Mouse (Mus musculus) frontal cortex, postnatal 10 days (tissue): ENCODE measurements around the gene Tbc1d2b.

Experiments
- DNase-seq, 2 experiments: peaks; one replicate each; pipeline ENCODE4 v3.0.0; 2022; ENCODE audit warnings: low spot score in 2 of 2, mixed read lengths in 1 of 2

Tbc1d2b gene

DNA sequence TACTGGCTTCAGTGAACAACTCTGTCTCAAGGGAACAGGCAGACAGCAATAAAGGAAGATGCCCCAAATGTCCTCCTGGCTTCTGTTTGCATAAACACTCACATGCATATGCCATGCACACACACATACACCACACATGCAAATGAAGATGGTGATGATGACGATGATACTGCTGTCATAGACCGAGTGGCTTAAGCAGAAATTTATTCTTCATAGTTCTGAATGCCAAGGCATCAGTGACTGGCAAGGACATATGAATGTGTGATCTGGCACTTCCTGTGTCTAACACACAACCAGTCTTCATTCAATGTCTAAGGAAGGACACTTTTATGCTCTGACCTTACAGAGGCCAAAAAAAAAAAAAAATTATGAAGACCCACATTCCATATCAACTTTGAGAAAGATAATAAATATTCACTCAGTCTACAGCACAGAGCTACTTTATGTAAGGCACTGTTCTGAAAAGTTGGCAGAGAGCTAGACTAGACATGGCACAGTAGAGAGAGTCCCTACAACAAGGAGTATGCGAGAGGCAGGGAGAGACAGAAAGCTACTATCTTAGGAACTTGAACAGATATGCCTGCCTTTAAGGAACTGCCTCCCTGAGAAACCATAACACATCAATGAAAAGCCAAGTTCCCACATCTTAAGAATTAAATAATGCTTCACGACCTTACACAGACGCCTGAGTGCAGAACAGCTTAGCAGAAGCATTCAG is 5.1 kb downstream of the Tbc1d2b start:
- DNase-seq, result peak; percentile 2 to 3

GRCm38 (mm10) chr9:90263340-90263679 is 7.3 kb downstream of the Tbc1d2b start:
- DNase-seq, result no peak

- DNase-seq, result no peak
Measured at GRCm38 (mm10) chr9:90262591-90263339, 7.8 kb downstream of the Tbc1d2b start.

DNA sequence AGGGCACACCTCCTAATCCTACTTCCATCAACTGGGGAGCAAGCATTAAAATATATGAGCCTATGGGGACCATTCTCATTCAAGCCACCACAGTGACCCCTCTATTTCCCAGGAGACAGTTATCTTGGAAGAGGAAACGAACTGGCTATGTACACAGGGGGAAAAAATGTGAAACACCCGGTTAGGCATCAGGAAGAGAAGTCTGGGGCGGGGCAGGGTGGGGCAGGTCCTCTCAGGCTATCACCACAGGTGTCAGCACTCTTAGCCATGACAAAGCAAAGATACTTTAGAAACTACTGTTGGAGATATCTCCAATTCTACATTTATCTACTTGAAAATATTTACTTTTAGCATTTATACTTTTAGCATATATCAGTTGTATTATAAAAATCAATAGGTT is 8.5 kb downstream of the Tbc1d2b start:
- no peak for DNase-seq

GRCm38 (mm10) chr9:90260600-90261375 is 9.8 kb downstream of the Tbc1d2b start:
- no peak for DNase-seq

DNA sequence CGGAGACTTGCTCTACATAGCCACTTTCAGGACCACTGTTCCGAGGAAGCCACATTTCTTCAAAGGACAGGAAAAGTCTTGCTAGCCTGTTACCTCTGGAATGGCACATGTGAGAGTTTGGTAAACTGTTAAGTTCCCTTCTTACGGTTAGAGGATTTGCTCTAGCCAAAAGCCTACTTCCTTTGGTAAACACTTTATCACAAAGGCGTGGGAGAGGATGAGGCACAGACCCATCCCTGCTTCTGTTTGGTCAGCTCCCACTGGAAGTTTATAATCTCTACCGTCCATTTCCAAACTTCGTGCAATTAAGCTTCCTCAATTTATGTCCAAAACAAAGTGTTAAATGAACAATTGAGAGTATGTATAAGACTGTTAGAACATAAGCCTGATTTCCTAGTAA is 10.5 kb downstream of the Tbc1d2b start:
- no peak for DNase-seq

- DNase-seq, result no peak
Measured at GRCm38 (mm10) chr9:90259400-90259950, 11.1 kb downstream of the Tbc1d2b start.

DNA sequence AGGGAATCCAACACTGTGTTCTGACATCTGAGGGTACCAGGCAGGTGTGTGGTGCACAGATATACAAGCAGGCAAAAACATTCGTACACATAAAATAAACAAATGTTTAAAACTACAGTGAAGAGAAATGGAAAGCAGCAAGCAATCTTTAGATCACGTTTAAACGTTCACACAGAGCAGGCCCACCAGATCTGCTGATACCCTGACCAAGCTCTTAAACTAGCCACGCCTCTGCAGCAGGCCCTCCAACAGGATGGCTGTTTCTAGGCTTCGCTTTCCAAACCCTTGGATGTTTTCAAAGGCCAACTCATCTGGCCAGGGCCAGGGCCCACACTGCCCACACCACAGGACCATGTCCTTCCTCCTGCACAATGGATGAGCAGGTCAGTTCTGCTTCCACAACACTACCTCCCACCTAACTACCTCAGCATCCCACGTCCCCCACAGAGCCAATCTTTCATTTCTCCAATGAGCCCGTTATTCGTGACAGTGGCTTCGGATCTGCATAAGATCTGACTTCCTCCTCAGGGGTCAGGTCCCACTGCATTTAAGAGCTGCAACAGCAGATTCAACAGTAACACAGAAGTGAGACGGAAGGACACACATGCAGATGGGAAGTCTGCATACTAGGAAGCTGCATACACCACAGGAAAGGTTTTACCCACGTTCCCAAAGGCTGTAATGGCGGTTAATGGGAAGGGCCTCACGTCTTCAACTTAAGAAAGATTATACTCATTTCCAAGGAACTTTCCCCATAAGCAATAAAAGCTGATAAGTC is 12.7 kb downstream of the Tbc1d2b start:
- DNase-seq, result no peak

DNA sequence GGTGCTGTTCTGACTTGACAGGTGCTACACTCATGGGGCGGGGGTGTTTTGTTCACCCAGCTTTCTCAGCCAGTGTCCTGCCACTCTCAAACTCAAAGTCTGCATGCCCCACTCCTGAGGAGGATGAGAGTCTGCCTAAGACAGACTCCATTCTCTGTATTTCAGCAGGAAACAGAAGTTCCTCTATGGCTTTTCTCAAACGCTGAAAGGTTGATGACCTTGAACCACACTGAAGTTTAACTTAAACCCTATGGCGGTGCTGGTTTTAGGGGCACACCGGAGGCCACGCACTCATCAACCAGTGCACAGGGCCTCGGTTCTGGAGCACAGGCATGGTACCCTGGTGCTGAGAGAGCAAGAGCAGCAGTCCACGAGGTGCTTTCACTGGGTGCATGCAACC is 13.4 kb downstream of the Tbc1d2b start:
- DNase-seq, result no peak

DNA sequence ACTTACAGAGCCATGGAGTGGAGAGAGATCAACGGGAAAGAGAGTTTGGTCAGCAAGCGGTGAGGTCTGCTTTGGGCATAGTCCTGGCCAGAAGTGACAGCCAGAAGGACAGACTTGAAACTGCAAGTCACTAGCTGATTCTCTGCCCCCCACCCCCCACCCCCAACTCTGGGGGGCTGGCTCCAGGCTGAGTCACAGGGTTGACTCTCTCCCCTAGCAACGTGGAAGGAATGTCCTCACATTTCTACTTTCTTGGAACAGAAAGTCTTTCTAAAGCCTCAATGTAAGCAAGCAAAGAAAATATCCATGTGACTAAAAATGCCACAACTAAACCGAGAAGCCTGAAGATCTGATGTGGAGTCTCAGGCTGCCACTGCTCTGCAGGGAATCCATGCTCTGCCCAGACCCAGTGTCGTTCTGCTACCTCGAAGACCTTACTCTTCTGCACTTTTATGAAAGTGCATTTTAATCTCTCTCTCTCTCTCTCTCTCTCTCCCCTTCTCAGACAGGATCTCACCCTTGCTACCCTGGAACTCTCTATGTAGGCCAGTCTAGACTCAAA is 14.7 kb downstream of the Tbc1d2b start:
- no peak for DNase-seq

- DNase-seq, result no peak
Measured at GRCm38 (mm10) chr9:90253181-90253580, 17.4 kb downstream of the Tbc1d2b start.

DNA sequence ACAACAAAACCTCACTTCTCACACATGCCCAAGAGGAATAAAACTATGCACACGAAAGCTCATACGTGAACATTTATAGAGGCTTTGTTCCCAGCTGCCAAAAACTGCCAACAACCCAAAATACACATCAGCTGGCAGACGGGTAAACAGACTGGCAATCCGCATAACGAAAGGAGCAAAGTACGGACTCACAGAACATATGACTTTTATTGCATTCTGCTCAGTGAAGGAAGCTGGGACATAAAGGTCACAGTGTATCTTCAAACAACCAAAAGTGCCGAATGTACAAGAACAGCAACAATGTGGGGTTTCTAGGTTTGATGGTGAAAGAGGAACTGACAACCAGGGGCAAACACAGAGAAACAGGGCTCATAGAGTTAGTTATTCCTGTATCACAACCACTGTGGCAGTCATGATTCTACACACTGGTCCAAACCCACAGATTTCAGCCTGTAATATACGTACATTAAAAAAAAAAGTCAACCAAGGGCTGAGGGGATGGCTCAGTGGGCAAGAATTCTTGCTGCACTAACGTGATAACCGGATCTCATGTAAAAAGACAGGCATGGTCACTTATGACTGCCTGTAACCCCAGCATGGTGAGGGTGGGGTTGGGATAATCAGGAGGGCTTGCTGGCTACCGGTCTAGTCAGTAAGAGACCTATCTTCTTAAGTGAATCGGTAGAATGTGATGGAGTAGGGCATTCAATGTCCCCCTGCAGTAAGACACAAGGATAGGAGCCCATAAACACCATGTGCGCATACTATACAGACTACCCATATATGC is 19.4 kb downstream of the Tbc1d2b start:
- DNase-seq, result no peak

- no peak for DNase-seq
Measured at GRCm38 (mm10) chr9:90250141-90250775, 20.3 kb downstream of the Tbc1d2b start.

GRCm38 (mm10) chr9:90249036-90249435 is 21.6 kb downstream of the Tbc1d2b start:
- no peak for DNase-seq

GRCm38 (mm10) chr9:90248326-90248725 is 22.3 kb downstream of the Tbc1d2b start:
- DNase-seq, result no peak

DNA sequence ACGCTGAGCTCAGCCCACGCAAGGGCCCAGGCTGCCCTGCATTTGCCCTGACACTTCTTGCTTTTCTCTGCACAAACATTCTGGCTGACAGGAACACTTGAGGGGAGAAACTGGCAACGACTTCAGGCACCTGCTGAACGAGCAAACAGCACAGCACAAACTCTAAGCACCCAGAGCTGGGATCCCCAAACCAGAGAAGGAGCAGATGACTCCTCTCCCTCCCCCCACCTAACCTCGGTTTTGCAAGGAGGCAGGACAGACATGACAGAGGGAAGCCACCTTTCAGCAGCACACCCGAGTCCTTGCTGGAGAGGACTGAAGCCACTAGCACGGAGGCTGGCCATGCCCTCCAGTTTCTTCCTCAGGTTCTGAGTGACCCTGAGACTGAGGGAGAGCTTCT is 23.3 kb downstream of the Tbc1d2b start:
- no peak for DNase-seq

- DNase-seq, result no peak
Measured at GRCm38 (mm10) chr9:90245781-90246180, 24.8 kb downstream of the Tbc1d2b start.

DNA sequence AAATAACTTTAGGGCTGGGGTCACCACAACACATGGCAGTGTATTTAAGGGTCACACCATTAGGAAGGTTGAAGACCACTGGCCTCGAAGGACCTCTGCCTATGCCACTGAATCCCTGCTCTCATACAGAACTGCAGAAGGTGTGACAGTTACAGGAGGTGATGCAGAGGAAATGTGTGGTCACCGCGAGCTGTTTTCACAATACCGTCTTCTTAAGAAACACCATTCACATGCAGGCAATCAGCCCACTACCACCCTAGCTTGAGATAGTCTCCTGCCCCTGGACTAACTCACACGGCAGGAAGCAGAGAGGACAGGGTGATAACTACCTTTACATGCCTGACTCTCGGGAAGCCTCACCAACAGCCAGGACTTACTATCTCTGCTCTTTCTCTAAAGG is 25.4 kb downstream of the Tbc1d2b start:
- DNase-seq, result no peak

DNA sequence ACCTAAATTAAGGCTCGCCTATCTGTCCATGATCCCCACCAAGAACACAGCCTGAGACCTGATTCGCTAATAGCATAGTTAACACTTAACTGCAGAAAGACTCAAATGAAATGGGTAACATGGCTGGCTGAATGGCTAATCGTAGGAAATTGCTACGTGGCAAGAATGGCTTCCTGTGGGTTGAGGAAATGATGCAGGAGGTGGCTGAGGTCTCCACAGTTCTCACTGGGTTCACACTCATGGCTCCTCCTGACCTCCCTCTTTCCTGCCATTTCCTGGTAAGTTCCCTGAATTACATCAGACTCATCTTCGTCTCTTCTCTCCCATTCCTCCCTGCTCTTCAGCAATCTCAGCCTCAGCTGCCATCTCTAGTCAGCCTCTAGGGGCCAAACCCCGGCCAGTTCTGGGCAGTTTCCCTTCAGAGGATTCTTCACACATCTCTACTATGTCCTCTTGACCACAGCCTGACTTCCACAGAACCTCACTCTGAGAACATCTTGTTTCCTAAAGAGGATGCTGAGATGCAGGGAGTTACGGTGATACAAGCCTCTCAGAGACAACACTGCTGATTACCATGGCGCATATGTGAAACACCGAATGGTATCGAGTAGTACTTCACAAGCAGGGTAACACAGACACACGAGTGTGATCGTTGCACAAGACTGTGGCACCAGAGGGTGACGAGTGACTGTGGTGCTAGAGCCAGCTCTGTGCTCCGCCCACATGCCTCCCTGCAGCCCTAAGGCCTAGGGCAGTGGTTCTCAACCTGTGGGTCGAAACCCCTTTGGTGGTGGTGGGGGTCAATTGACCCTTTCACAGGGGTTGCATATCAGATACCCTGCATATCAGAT is 26.1 kb downstream of the Tbc1d2b start:
- DNase-seq, result no peak
